Mouse (Mus musculus) activated CD4-positive, CD25-positive, alpha-beta regulatory T cell, adult 4 months (primary cell): ENCODE data around the gene Gm595. TPM values are rescaled to one million over a fixed set of nuclear protein-coding genes. Genes with fewer than 3 reads are reported as not detected.

Experiments used
- ATAC-seq: one replicate; pipeline ENCODE4 v1.8.0; 2017
- polyA plus RNA-seq, 2 experiments: library from polyadenylated mRNA; unstranded; fragments of 100-300 nt; shearing (Covaris generic); gene quantifications; one replicate each; pipeline ENCODE4 v1.2.1; 2017

The Gm595 gene
- polyA plus RNA-seq, result not detected

- no peak for ATAC-seq
Measured at GRCm38 (mm10) chrX:48877613-48878012, at the start of gene Gm595. Gene Gm595 (minus strand): TSS chrX:48877713.

- ATAC-seq, result no peak
Measured at GRCm38 (mm10) chrX:48908421-48908820, 30.9 kb upstream of the Gm595 start.

GRCm38 (mm10) chrX:48903744-48904143 is 26.2 kb upstream of the Gm595 start:
- no peak for ATAC-seq

GRCm38 (mm10) chrX:48899555-48899954 is 22.0 kb upstream of the Gm595 start:
- no peak for ATAC-seq

GRCm38 (mm10) chrX:48896803-48897202 is 19.3 kb upstream of the Gm595 start:
- ATAC-seq, result no peak

- no peak for ATAC-seq
Measured at GRCm38 (mm10) chrX:48893946-48894345, 16.4 kb upstream of the Gm595 start.

GRCm38 (mm10) chrX:48890259-48890658 is 12.7 kb upstream of the Gm595 start:
- ATAC-seq, result no peak

- ATAC-seq, result no peak
Measured at GRCm38 (mm10) chrX:48884615-48885014, 7.1 kb upstream of the Gm595 start.

Other genes with a start within 250 kb of the Gm595 start
- gene Gpr119, start 203.2 kb downstream of the Gm595 start, polyA plus RNA-seq, result not detected
- gene Rbmx2, start 182.7 kb downstream of the Gm595 start, polyA plus RNA-seq, result 10 to 100 TPM in 1 of 2 experiments, 1 to 10 TPM in 1; 8.2 to 19.8 TPM